Mouse (Mus musculus) Muller cell, postnatal 12 days (primary cell): ENCODE results near the gene Ctnnal1.
"Not testable (repeated sequence)": the region's sequence is repeated elsewhere in the genome, so short reads cannot be mapped to it uniquely, and the experiment has no call there.

Experiments
- DNase-seq: peaks from one replicate; pipeline ENCODE4 v3.0.0-alpha.2; 2015; ENCODE audit errors: inconsistent ontology term

Ctnnal1 gene

DNA sequence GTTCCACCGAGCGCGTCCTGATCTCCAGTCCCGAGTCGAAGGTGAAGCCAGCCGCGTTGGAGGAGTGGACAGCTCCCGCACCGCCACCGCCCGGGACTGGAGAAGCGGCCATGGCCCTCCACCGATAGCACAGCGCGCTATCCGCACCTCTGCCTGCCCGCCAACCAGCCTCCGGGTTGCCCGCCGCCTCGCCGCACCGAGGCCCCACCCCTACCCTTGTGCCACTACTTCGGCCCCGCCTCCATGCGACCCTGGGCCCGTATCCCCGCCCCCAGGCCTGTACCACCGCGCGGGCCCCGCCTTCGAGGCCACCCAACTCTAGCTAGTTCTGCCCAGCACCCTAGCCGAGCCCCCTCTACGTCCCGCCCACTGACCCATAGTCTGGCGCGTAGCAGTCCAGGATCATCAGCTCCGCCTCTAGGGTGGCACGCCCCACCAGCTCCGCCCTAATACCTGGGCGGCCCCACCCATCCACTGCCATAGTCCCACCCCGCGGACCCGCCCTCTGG is at the start of gene Ctnnal1:
Ctnnal1 (minus strand) TSS at position 186 of the 509 bp plus-strand sequence.
- peak; percentile 96 for DNase-seq

DNA sequence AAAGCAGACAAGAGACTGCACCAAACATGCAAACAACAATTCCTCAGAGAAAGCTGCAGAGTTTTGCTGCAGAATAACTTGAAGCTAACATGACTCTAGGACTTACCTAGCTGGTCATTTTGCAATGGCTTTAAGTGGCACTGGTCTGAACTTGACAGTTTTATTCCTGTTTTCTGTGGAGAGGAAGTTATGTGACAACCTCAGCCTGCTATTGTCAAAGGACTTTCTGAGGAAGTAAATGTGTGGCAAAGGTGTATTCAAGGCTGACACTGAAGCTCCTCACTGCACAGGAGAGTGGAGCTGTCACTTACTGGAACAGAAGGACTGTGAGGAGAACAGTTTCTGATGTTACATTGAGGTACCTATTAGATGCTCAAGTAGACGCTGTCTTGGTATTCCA is 49.8 kb upstream of the Ctnnal1 start:
- no peak for DNase-seq

DNA sequence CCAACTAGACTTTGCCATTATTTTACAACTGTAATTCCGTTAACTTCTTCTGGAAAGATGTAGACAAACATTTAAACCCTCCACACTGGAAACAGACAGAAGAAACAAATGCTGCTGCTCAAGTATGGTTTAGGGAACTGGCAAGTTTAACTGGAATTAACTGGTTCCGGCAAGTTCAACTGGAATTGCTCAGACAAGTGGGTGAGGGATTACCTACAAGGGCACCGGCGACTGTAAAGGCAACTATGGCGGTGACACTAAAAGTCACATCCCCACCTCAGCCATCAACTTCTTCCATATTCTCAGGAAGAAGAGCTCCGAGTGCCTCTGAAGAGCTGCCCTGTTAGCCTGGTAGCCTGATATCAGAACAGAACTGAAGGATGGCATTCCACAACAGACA is 49.4 kb upstream of the Ctnnal1 start:
- no peak for DNase-seq

DNA sequence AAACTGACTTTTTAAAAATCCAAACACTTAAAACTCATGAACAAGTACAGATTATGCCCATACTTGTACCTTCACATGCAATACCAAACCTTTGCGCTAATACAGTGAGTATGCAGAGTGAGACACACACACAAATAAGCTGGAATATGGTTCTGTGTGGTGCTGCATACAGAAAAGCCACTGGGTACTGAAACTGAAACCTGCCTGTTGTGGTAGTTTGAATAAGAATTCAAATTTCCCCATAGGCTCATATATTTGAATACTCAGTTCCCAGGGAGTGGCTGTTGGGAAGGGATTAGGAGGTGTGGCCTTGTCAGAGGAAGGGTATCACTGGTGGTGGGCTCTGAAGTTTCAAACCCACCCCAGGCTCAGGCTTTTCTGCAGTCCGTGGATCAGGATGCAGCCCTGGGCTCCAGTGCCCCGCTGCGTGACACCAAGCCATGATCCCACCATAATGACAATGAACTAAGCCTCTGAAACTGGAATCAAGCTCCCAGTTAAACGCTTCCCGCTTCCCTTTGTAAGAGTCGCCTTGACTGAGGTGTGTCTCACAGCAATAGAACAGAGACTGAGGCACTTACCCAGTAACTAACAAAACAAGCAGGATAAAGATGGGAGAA is 47.5 kb upstream of the Ctnnal1 start:
- DNase-seq, result no peak

DNA sequence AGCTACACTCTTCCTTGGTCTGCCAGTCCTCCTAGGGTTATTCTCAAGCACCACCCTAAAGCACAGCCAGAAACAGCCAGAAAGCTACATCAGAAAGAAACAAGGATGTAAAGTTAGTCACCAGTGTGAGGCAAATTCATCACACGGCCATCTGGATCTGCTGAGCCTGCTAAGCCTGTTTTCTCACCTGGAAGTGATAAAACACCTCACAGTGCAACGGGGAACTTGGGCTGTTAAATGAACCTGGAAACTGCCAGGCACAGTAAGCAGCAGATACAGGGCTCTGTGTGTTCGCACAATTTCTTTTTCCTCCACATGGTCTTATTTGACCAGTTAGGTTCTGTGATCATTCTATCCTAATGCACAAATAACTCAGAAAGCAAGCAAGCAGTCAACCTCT is 44.6 kb upstream of the Ctnnal1 start:
- no peak for DNase-seq

DNA sequence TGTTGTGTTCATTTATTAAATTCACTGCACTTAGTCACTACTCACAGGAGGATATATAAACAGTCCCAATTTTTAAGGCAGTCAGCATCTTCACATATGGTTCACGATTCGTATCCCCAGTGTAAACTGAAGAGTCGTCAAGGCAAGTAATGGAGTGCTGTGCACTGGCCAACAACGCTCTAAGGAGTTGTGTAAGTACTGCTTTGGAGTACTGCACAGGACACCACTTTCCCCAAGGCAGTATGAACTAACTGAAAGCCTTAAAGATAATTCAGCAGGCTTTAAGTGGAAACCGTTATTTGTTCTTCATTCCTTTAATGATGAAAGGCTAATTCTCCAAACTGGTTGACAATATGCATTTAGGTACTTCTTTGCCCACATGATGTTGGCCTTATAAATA is 42.7 kb upstream of the Ctnnal1 start:
- DNase-seq, result no peak

DNA sequence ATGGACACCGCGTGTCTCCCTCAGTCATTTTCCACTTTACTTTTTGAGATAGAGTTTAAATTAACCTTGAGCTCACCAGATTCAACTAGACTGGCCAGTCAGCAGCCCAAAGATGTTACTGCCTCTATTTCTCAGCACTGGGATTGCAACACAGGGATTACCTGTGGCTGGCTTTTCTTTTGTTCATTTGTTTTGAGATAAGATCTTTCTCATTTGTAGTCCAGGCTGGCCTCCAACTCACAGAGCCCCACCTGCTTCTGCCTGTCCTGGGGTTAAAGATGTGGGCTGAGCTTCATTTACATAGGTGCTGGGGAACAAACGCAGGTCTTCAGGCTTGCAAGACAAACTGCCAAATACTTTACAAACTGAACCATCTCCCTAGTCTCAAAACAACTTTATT is 41.9 kb upstream of the Ctnnal1 start:
- DNase-seq, result no peak

DNA sequence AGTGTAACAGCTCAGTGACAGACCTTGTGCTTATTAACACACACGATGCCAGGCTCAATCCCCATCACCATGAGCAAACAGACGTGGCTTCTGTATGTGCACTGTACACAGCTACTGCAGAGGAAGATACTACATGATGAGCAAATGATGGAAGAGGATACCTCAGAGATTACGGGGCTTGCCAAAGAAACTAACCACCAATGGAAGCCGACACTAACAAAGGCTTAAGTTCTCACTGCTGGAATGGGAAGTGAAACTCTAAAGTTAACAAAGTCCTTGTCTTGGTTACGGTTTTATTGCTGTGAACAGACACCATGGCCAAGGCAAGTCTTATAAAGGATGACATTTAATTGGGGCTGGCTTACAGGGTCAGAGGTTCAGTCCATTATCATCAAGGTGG is 40.5 kb upstream of the Ctnnal1 start:
- no peak for DNase-seq

DNA sequence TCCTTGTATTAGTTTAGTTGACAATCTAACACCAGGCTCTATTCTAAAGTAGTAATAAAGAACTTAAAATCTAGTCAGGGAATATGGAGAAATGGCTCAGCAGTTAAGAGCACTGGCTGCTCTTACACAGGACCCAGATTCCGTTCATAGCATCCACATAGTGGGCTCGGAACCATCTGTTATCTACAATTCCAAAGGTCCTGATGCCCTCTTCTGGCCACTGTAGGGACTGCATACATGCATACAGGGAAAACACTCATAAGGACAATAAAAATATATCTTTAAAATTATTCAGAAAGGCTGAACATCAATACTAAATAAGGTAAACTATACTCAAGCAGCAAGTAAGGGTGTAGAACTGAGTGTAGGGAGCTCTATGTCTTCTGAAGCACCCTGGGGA is 36.7 kb upstream of the Ctnnal1 start:
- no peak for DNase-seq

DNA sequence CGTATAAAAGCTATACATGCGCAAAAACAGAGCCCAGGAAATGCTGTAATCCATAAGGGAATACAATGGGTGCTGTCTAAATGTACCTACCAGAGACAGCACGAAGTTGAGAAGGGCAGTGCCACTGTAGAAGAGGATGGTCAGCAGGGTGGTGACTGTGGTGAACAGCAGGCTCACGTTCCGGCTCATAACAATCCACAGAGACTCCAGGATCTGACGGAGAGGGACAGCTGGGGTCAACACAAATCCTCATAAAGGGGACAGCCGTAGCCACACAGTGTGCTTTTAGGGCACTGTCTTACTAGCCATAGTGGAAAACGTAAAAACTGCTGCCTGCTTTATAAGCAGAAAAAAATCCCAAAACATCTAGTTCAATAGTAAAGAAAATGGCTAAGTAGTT is 34.2 kb upstream of the Ctnnal1 start:
- DNase-seq, result no peak

DNA sequence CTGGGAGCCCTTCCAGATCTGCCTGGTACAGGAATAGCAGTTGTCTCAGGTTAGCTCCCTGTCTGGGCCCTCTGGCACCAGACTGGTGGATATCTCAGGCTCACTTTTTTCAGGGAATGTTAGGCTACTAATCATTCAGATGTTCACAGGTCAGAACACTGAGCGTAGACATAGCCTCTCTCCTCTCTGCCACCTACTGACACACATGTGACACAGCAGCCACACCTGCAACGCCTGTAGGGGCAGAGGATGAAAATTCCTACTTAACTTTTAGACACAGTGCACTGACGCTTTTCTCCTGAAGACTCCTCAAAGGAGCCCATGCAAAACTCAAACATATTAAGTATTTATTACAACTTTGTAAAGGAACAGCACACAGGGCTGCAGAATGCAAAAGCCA is 32.5 kb upstream of the Ctnnal1 start:
- DNase-seq, result no peak

DNA sequence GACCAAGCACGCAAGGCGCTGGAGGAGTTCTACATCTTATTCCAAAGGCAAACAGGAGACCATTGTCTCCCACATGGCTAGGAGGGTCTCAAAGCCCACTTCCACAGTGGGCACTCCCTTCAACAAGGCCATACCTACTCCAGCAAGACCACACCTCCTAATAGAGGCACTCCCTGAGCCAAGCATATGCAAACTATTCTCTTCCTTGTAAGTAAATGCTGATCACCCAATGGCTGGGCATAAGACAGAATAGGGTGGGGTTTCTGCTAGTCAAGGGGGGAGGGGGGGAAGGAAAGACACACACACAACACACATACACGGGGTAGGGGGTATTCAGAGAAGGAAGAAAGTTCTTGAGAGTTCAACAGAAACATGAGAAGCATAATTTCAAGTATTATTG is 29.2 kb upstream of the Ctnnal1 start:
- DNase-seq, result no peak

DNA sequence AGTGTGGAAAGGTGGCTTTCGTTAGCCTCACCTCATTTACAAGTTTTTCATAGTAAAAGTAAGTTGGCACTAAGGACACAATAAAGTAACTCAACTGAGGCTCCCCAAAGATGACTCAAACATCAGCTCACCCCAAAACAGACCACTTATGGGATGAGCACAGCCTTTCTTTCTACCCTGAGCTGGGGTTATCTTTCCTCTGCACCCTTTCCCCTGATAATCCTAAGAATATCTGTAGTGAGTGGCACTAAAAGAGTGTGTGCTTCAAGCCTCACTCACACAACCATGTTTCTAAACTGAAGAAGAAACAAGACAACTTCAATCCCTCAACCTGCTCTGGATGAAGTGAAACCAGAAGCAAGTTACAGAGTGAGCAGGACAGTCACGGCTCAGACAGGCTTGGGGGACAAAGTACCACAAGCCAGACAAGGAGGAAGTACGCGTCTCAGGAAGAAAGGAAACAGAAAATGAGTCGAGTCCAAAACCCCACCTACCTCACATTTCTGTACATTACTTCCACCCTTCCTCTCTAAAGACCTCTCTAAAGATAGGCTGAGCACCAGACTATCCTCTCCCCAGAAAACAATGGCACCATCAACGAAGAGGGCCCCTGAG is 27.6 kb upstream of the Ctnnal1 start:
- DNase-seq, result no peak

DNA sequence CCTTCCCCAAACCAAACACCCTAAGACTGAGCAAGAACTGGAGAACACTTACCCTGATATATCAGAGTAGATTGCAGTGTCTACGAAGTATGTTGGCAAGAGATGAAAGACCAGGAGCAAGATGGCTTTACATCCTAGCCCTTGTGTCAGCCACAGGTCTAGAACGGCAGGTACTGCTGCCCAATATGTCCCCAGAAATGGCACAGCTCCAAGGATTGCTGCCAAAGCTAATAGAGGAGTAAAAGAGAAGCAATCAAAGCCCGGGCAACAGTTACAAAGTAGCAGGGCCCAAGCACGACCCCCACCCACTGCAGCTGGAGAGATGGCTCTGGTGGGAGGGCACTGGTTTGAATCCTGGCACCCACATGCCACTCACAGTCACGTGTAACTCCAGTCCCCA is 23.5 kb upstream of the Ctnnal1 start:
- no peak for DNase-seq

DNA sequence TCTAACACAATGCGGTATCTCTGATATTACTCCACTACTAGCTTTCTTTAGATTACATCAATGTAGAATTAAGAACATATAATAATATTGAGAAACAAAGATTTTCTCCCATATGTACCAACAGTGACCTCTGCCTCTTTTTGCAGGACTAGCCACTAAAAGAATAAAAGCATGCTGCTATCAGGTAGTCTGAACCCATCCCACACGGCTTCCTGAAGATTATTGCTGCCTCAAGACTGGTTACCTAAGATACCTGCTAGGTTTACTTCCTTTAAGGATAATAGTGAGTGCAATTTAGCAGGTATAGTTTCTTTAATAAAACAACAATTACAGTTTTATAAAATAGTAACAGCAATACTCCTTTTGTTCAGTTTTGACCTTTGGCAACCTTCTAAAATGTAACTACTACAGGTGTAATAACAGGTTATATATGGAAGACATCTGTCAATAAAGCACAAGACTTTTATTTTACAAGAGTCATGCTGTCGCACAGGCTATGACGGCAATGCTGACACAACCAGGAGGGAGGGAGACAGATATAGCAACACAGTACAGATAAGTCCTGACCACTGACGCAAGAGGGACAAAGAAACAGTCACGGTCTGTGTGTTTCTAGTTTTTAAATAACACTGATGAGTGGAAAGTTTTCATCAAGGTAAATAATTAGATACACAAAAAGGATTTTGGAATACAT is 21.4 kb upstream of the Ctnnal1 start:
- no peak for DNase-seq

DNA sequence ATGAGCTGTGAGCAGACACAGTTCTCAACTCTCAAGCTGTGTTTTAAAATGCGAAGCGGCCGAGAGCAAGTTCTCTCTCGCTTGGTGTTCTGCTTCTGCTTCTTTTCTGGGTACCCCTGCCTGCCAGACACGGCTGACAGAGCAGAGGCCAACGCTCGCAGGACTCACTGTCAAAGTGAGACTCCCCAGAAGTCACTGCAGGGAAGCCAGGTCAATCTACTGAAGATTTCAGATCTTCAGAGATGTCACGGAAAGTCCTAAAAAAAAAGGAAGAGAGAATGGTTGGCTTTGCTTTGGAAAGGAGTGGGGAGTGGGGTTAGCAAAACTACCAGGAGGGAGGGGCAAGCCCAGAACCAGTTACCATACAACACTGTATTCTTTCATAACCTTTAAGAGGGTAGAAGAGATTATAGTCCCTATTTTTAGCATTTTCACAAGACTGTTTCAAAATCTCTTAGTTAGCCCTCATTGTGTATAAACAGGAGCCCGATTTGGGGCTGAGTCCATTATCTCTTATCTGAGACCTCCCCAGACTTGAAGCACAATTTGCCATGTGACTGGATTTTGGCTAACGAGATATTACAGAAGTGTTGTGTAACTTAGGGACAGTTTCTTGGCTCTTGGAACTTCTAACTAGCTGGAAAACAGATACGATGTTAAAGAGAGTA is 15.2 kb upstream of the Ctnnal1 start:
- DNase-seq, result no peak

DNA sequence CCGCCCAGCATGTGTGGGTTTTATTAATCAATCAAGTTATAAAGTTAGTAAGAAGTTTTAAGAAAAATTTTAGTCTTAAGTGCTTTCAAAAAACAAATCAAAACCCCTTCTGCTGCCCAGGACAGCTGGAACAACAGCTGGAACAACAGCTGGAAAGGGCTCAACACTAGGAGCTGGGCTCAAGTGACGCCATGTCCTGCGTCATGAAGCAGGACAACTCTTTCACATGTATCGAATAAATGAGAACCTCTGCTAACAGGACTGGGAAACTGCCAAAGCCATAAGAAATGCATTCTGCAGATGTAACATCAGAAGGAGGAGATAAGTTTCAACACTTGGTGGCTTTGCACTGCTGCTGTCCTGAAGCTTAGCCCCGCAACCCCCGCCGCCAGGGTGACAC is 14.0 kb upstream of the Ctnnal1 start:
- no peak for DNase-seq

DNA sequence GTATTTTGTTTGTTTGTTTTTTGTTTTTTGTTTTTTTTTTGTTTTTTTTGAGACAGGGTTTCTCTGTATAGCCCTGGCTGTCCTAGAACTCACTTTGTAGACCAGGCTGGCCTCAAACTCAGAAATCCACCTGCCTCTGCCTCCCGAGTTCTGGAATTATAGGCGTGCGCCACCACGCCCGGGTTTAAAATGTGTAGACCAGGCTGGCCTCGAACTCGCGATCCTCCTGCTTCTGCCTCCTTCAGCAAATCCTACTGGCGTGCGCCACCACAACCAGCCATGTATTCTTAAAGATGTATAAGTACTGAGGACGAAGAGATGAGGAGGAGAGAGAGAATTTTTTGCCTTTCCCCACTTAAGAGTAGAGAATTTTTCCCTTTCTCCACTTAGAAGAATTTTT is 5.6 kb upstream of the Ctnnal1 start:
- not testable (repeated sequence) for DNase-seq

DNA sequence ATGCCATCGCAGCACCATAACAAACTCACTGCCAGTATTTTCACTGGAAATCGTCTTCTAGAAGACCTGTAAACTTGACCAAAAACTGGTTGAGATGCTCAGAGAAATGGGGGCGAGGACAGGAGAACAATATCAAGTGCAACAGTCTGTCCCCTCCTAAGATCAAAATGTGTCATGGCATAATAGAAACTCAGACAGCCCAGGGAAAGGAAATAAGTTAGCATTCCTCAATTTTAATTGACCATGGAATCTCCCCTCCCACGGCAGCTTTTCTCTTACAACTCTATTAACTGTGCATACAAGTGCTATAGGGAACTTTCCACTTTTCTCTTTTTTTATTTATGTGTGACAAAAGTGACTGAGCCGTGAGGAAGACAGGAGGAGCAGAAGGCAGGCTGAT is 2.8 kb upstream of the Ctnnal1 start:
- no peak for DNase-seq

DNA sequence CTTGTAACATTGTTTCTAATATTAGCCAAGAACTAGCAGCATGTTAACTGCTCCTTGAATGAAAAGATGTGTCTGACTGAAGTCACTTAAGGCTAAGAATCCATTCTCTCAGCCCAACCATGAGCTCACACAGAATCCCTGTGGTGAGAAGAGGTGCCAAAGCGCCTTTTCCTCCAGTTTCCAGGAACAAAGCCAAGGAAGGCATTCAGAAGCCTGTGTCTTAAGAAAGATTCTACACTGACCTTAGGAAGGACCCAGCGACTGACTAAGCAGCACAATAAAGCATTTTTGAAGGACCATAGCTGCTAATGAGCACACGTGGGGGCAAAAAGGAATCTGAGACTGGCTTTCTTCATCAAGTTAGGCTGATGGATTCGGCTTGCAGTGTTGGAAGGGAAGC is 983 bp upstream of the Ctnnal1 start:
- peak; percentile 63 for DNase-seq

DNA sequence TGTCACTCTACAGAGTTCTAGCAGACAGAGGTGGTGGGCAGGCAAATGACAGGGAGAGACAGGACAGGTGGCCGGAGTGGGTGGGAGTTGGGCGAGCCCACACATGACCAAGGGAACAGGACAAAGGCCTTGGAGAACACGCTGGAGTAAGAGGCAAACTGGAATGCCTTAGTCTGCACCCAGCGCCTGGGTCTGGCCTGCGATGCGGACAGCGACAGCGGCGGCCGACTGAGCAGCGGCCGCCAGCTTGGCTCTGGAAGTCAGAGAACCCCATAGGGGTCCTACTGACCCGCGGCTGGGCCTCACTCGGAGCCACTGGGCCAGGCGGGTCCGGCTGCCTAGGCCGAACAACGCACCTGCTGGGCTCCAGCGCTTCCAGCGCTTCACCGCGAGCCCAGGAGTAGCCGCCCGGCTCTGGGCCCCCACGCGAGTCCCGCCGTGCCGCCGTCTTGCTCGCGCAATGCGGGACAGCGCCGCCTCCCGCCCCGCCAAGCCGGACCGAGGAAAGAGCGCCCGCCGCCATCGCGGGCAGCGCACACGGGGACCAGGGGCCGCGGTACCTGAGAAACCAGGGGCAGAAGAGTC is 479 bp downstream of the Ctnnal1 start:
- no peak for DNase-seq

DNA sequence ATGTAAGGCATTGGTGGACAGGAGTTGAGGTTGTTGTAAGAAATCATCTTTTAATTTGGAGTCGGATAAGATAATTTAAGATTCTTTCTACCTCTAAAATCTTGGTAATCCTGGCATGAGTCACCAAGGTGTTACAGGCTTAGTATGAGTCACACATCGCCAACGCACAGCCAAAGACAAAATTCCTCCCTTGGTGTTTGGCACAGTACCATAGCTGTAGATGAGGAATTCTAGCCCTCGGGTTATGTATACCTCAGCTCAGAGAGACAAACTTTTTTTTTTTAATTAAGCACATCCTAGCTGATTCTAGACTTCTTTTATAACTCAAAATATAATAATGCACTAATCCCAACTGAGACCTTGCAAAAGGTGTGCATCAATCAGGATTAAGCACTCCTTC is 972 bp downstream of the Ctnnal1 start:
- DNase-seq, result peak; percentile 69
